Mouse (Mus musculus): ENCODE data around the gene Lhx2. TPM values are rescaled to one million over a fixed set of nuclear protein-coding genes. Genes with fewer than 3 reads are reported as not detected.

Gene Lhx2
- polyA plus RNA-seq (2012; rRNA removed) = 111 and 112 TPM in 2 replicates

GRCm38 (mm10) chr2:38338990-38339909 lies at the start of gene Lhx2:
Gene Lhx2, plus strand, starts transcription at chr2:38339281.

Other genes with a start within 250 kb of the Lhx2 start
- gene Dennd1a, start 51.9 kb upstream of the Lhx2 start, polyA plus RNA-seq (2012; rRNA removed) = 30.6 and 31.2 TPM in 2 replicates
- 33.1 and 35.5 TPM in 2 replicates for gene Nek6, start 172.4 kb downstream of the Lhx2 start, polyA plus RNA-seq (2012; rRNA removed)